Mouse (Mus musculus) liver, adult 2 months (tissue): ENCODE results near the gene Zfp341.

Source experiments
- CTCF ChIP-seq: fragments of 200-500 bp; IDR thresholded peaks from 2 replicates; pipeline ENCODE4 v1.5.1; 2011; ENCODE audit warnings: low read depth, low read length, control low read depth
- POLR2A ChIP-seq: fragments of 200-500 bp; IDR thresholded peaks from 2 replicates; pipeline ENCODE4 v1.6.1; 2011; ENCODE audit warnings: low read length, control low read depth; ENCODE audit not compliant: insufficient read depth; ENCODE audit errors: extremely low read depth

DNA sequence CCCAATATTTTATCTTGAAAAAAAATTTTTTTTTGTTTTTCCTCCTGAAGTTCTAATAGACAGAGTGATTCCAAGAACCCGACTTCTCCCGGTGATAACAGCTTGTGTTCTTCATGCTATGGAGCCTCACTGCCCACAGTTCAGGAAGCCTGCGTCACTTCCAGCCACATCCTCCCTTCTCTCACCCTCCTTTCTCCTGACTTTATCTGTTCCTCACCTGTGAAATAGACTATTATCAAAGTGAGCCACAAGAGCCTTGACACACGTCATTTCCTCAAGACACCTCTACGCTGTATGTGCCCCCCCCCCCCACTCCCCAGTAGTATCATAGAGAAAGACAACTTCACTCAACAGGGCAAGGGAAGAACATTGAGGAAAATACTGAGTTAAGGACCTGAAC is 2.6 kb downstream of the Zfp341 start:
- TF ChIP-seq CTCF (no peak), POLR2A (no peak)
